Mouse (Mus musculus): ENCODE data around the gene Peg3.
"Not testable (repeated sequence)": the region's sequence is repeated elsewhere in the genome, so short reads cannot be mapped to it uniquely, and the experiment has no call there.

Peg3 gene

DNA sequence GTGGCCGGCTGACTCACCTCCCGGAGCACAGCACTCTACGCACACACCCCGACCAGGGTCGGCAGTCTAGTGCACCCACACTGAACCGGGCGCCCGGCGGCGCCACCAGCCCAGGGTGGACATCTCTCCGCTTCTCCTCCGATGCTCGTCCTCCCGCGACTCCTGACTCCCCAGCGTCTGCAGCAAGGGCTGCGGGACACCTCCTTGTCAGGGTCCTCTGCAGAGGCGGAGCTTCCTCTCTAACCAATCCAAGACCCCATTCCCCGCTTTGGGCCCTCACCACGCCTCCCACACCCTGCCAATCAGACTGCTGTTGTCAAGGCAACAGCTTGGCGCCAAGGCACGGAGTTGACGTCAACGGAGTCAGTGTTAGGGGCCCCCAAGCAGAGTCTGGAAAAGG is at the start of gene Peg3, which contains the start of gene Usp29:
TSS of gene Peg3 (minus strand) at position 191 of the 400 bp plus-strand sequence.
TSS of gene Usp29 (plus strand) at position 338 of the 400 bp plus-strand sequence.
- peak in 1 of 2 experiments; percentile 23 for DNase-seq (ENCODE audit: low spot score in 2 of 2)

DNA sequence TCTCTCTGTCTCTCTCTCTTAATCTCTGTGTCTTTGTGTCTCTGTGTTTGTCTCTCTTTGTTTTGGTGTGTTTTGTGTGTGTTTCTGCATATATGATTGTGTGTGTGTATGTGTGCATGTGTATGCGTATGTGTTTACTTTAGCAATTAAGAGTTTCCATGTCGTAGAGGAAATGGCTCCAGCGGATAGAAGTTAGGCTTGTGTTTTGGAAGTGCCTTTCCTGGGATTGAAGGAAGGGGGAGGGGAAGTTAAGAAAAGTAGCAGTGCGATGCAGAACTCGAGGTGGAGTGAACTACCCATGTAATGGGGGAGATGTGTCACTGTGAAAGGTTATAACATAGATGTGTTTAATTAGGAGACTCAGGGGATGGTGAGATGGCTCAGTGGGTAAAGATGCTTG is 48.9 kb upstream of the Peg3 start:
- DNase-seq (ENCODE audit: low spot score in 2 of 2) = no peak

DNA sequence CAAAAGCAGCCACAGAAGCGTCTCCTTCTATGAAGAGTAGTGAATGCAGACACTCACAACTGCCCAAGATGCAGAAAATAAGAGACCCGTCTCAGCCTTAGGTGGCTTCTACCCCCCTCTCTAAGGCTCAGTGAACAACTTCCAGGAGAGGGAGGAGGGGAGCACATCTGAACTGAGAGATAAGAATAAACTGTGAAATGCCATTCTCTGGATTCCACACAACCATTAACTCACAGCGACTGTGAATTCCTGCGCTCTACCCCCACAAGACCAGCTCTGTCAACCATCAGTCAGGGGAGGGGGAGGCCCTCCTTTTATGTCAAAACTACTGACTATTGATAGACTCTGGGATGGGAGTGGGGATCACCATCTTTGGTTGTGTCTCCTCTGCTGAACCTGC is 47.5 kb upstream of the Peg3 start:
- DNase-seq (ENCODE audit: low spot score in 2 of 2) = no peak

DNA sequence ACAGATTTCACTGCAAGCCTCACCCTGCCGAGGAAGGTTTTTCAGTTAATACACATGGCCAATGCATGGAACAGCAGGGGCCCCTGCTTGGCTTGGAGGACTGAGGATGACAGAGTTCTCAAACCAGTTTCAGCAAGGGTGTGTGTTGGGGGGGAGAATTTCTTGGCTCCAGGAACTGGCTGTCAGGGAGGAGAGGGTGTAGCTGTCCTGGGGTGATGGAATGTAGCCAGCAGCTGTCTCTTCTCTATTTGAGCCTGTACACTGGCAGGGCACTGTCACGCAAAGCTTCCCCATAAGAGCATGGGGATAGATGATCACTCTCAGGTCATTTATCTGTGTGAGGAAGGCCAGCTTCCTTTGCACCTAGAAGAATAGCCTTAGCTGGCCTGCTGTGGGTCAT is 46.9 kb upstream of the Peg3 start:
- DNase-seq (ENCODE audit: low spot score in 2 of 2) = no peak

DNA sequence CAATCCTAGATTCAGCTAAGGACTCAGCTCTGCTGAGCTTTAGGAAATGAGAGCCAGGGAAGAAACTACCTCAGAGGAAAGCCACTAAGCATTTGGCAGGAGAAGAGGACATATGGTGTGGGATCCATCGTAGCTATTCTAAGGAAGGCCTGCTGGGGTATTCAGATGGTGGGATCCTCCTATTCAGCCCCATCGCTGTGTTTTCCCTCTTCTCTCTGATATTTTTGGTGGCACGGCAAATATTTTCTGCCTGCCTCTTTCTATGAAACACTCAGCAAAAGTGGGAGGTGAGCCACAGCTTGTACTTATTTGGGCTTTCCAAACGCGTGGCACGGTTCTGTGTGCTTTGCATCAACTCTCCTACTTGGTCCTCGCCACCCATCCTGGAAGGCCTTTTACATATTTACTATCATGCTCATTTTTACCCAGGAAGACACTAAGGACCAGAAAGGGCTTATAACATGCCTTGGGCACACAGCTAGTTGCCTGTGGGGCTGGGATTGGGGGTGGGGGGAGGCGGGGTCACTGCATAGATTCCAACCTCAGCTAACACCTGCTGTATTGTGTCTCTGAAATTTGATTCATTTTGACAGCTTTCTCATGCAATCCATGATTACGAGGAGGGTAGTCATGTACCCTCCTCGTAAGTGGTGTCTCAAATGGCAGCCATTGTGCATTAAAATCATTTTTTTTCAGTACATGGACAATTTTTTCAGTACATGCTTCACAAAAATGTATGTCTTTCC is 46.3 kb upstream of the Peg3 start:
- DNase-seq (ENCODE audit: low spot score in 2 of 2) = no peak

DNA sequence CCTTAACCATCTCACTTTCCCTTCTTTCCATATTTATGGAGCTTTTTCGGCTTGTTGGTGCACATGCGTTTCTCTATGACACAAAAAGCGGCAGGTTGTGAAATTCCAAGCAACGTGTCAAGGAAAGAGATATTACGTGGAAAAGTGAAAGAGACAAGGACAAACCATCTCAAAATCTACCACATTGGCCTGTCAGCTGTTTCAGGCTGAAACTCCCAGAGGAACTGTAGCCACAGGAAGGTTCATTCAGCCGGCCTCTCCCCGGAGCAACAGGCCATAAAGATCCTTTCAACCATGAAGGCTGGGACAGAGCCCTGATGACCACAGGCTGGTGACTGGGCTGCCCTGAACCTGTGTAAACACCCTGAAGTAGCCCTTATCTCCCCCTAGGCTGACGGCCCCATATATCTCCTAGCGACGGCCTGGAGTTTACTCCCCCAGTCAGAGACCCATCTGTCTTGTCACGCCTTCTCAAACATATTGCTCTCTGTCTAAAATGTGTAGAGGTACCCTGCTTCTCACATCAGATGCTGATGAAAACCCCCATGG is 43.7 kb upstream of the Peg3 start:
- not testable (repeated sequence) for DNase-seq (ENCODE audit: low spot score in 2 of 2)

DNA sequence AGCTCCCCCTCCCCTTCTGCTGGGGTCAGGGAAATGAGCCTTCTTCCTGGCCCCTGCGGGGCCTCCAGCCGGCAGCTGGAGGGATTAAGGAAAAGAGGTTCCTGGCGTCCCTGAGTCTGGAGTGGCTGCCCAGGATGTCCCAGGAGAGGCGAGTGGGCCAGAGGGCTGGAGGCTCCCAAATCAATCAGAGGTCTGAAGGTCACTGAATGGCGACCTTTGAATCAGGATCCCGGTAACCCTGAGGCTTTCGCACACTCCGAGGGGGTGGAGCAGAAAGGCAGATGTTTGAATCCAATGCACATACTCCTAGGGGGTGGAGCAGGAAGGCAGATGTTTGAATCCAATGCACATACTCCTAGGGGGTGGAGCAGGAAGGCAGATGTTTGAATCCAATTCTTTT is 40.1 kb upstream of the Peg3 start:
- DNase-seq (ENCODE audit: low spot score in 2 of 2) = no peak

DNA sequence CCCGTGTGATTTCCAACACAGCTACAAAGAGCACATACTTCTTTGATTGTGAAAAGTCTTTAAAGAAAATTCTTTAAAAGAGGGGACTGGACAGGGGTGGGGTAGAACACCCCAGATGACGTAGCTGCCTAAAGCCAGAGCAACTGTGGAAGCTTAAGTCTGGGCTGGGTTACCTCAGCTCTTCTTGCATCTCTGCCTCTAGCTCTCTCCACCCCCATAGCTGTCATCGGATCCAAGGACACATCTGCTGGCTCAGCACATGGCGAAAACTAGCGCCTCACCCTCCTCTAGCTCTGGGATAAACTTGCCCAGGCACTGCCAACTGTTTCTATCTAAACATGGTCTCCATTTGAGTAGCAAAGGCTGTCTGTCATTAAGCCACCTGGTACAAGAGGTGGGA is 35.0 kb upstream of the Peg3 start:
- no peak for DNase-seq (ENCODE audit: low spot score in 2 of 2)

DNA sequence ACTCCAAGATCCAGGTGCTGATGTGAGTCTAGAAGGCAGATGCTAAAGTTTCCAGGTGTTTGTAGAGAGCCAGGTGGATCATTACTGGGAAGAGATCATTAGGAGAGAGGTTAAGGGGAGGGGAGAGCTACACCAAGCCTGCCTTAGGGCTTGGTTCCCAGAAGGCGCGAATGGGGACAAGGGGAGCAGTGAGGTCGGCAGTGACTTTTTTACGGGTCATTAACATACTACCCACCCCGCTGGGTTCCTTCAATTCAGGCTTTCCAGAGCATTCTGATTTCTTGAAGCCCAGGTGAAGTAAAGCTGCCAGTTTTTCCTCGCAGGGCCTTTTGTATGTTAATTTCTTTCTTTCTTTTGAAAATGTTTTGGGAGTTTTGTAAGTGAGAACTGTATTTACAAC is 29.9 kb upstream of the Peg3 start:
- DNase-seq (ENCODE audit: low spot score in 2 of 2) = no peak

DNA sequence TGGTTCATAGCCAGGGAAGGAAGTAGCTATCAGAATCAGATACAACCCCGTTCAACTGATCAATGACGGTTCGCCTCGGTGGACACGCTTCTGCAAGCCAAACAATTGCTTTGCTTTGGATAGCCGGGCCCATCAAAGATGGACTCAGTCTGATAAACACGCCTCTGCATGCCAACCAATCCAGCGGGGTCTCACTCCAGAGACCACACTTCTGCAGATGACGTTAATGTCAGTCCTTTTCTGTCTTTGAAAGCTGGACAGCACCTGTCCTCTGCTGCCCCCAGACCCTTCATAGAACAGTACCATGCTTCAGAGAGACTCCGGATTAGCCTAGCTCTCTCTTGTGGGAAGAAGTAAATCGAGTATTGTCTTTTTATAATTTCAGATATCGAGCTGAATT is 29.5 kb upstream of the Peg3 start:
- no peak for DNase-seq (ENCODE audit: low spot score in 2 of 2)

DNA sequence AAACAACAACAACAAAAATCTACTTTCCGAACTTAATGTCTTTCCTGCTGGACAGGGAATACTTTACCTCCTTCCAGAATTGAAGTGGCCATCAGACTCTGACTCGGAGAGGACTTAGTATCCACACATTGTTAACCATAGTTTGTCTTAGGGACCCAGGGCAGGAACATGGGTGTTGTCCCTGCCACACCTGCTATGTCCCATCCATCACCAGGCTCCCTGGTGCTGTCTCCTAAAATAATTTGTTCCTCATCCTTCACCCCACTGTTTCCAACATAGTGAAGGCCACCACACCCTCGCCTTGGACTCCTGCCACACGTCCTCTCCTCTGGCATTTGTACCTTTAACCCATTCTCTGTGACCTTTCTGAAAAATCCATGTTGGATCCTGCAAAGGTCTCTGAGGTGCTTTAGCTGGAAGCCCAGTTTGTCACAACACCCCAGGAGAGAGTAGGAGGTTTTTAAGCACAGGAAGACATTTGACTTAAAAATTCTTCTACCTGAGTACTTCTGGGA is 26.6 kb upstream of the Peg3 start:
- DNase-seq (ENCODE audit: low spot score in 2 of 2) = no peak

DNA sequence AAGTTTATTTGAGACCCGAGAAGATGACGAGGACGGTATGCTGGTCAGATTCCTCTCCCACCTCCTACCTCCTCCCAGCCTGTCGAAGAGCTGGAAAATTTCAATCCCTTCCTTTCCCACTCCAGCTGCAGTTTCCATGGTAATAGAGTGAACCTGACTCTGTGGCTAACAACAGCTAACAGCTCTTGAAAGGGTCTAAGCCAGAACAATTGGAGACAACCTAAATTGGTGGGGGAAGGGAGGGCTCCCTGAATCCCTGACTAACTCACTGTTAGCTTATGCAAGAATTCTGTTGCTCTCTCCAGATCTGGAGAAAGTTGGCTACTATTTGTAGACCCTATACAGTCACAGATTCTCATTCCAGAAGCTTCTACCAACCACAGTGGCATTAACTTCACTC is 23.2 kb upstream of the Peg3 start:
- DNase-seq (ENCODE audit: low spot score in 2 of 2) = no peak

DNA sequence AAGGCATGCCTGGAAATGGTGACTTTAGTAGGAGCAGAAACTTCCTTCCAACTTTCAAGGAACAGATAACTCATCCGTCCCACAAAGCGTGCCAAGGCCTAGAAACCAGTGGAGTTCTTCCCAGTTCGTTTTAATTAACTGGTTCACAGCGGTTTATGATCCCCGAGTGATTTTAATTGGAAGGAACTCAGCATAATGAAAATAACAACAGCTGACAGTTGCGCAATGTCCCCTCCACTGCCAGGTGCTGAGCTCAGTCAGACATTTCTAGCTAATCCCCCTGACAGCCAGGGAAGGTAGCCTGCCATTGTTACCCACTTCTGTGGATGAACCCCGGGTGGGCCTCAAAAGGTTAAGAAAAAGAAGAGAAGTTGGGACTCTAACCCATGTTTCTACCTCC is 19.0 kb upstream of the Peg3 start:
- DNase-seq (ENCODE audit: low spot score in 2 of 2) = no peak

DNA sequence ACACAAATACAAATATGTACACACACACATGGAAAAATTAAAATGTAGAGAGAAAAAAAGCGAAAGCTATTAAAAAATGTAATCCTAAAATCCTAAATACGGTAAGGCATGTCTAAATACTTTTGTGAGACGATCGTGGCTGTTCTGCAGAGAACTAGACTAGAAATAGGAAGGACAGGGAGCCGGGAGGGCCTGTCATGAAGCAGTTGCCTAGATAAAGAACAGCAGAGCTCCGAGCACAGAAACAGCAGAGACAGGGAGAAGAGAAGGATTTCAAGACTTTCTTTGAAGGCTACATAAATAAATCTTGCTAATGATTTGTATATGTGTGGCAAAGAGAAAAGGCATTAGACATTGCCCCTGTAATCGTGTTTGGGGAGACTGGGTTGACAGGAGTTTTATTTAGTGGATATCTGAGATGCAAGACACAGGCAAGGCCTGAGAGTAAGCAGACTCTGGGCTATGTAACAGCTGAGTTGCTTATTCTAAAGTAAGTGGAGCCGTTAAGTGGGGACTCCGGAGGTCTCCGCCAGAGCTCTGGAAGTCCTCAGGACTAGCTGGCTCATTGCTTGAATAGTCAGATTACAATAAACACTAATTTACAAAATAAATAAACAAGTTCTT is 14.2 kb upstream of the Peg3 start:
- no peak for DNase-seq (ENCODE audit: low spot score in 2 of 2)

DNA sequence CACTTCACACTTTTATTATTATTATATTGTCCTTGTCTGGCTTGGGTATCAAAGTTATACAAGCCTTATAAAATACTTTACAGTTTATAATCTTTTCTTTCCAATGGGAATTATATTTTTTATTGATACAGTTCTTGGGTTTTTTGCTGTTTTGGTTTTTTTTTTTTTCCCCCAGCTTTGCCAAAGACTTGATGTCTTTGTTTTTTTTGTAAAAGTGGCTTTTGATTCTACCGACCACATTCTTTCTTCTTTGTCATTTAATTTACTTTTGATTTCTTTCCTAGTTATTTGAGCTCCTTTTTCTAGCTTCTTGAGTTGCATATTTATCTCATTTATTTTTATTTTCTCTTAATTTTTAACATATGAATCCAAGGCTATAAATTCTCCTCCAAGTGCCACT is 5.8 kb upstream of the Peg3 start:
- DNase-seq (ENCODE audit: low spot score in 2 of 2) = no peak

DNA sequence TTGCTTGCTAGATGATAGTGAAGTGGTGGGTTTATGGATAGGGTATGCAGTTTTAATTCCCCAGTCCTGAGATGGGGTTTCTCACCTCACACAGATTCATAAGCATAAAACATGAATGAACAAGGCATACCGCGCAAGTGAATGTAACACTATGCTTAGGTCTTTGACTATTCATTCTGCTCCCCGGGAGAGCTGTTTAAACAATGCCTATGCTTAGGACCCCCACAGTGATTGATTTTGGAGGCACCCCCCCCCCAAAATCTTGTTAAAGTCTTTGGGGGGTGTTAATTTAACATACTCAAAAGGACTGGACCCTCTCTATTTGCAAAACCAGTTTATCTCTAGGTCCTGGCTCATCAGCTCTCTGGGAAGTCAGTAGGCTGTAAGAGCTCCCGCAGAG is 1.7 kb upstream of the Peg3 start:
- no peak for DNase-seq (ENCODE audit: low spot score in 2 of 2)

DNA sequence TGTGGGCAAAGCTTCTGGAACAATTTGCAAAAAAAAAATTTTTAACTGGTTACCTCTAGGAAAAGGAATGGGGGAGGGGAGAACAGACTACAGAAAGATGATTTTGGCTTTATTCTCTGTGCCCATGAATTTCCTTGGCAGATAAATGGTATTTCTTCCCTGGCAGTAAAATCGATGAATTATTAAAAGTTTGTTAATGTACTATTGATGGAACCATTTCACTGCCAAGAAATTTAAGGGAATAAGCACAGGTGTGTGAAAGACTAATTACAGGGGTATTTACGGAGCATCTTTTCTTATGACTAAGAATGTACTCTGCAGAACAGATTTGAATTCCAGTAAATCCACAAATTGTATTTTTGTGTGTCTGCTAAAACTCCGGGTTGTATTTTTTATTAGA is 1.1 kb upstream of the Peg3 start:
- DNase-seq (ENCODE audit: low spot score in 2 of 2) = no peak

DNA sequence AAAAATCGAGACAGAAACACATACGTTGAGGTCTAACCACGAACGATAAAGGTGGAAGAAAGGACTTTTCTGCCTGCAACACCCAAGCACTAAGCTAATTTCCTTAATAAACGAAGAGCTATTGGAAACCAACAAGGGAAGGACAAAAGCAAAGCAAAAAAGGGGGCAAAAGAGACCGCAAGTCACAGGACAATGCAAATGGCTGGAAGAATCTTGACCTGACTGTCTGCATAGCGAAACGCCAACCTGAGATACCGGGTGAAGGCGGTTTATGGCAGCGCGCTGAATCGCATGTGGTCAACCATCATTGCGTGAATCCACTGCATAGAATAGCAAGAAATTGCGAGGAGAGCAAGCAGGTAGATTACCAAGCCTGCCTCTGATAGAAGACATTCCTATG is 570 bp upstream of the Peg3 start:
- DNase-seq (ENCODE audit: low spot score in 2 of 2) = no peak

DNA sequence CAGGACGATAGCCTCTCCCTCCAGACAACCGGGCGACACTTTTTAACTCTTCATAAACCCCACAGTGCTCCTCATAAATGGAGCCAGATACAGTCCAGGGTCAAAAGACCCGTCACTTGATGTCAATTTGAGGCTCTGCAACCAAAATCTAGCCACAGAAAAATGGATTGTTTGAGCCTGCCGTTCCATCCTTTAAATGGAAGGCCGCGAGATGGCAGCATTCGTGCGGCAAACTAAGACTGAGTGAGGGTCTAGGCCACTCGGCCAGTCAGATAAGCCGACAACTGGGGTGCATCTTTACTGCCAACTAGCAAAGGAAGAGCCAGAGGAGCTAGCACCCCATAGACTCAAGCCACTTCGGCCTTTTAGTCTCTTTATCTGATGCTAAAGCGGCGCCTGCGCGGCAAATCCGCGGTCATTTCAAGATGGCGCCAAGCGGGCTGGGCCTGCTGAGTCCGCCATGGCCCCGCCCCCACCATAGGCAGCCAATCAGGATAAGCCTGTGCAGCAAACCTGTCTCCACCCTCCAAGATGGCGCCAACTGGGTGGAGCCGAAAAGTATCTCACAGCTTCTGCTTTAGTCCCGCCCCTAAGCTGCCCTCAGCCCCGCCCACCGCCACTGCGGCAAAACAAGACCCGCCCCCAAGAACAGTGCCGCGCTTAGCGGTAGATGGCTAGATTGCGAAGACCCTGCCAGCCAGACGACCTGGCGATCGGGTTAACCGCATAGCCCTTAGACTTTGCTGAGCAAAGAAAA is 992 bp downstream of the Peg3 start:
- DNase-seq (ENCODE audit: low spot score in 2 of 2) = peak; percentile 78 to 82

DNA sequence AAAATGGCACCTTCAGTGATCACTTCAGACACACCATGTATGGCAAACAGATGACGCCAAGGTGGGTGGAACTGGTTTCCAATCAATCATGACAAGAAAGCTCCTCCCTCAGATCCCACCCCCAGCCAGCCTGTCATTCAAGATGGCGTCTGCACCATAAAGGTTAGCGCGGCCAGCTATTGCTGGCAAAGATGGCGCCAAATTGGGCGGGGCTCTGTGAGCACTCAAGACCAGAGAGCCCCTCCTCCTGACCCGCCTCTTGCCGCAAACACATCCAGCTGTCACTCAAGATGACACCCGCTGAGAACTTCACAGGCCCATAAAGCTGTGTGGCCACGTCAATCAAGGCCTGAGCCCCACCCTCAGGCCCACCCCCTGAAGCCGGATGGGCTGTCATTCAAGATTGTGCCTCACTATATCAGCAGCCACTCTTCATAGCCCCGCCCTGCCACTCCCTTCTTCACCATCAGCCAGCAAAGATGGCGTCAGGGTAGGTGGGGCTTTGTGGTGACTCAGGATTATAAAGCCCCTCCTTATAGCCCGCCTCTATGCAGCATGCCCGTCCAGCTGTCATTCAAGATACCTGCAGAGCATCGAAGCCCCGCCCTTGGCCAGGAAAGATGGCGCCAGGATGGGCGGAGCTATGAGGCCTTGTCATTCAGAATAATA is 1.8 kb downstream of the Peg3 start:
- DNase-seq (ENCODE audit: low spot score in 2 of 2) = peak; percentile 40 to 64

DNA sequence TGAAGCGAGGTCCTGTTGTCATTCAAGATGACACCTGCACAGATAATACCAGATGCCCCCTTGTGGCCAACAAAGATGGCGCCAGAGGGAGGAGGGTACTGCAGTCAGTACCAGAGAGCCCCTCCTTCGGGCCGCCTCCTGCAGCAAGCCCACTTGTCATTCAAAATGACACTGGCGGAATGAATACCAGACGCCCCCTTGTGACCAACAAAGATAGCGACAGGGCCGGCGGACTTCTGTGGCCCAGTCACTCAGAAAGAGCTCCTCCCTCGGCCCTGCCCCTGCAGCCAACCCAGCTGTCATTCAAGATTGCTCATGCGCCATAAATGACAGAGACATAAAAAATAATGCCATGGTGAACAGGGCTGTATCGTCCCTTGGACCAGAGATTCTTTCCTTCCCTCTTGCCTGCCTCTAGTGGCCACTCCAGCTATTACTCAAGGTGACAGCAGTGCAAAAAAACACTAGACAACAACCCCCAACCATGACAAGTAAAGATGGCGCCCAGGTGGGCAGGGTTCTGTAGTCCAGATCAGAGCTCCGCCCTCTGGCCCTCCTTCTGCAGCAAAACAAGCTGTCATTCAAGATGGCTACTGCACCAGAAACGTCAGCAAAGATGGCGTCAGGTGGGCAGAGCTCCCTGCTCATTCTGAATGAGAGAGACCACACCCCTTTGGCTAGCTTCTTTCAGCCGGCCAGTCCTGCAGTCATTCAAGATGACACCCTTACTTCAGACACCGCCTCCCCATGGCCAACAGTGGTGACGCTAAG is 2.7 kb downstream of the Peg3 start:
- DNase-seq (ENCODE audit: low spot score in 2 of 2) = no peak
